Mouse (Mus musculus) embryonic facial prominence, embryonic 12.5 days (tissue): ENCODE measurements around the gene Mon2. TPM values are rescaled to one million over a fixed set of nuclear protein-coding genes. Genes with fewer than 3 reads are reported as not detected.

Source experiments
- ATAC-seq: fragments of 200-750 bp; cut with Nextera tagmentation; 2 replicates; pipeline ENCODE4 v1.8.0; 2017; ENCODE audit not compliant: insufficient number of reproducible peaks, insufficient read depth, low FRiP score, low TSS enrichment
- H3K27ac ChIP-seq: fragments of 300-500 bp; sonication (generic); 2 replicates; pipeline ENCODE4 v1.5.1; 2016; ENCODE audit warnings: mild to moderate bottlenecking
- H3K27me3 ChIP-seq: fragments of 300-500 bp; sonication (generic); 2 replicates; pipeline ENCODE4 v1.6.1; 2016; ENCODE audit warnings: mild to moderate bottlenecking, moderate library complexity
- H3K36me3 ChIP-seq: fragments of 300-500 bp; sonication (generic); 2 replicates; pipeline ENCODE4 v1.6.1; 2016; ENCODE audit warnings: mild to moderate bottlenecking
- H3K4me1 ChIP-seq: fragments of 300-500 bp; sonication (generic); 2 replicates; pipeline ENCODE4 v1.6.1; 2016
- H3K4me2 ChIP-seq: fragments of 300-500 bp; sonication (generic); replicated peaks from 2 replicates; pipeline ENCODE4 v1.6.1; 2016; ENCODE audit warnings: mild to moderate bottlenecking, moderate library complexity
- H3K4me3 ChIP-seq: fragments of 300-500 bp; sonication (generic); 2 replicates; pipeline ENCODE4 v1.5.1; 2016; ENCODE audit warnings: mild to moderate bottlenecking
- H3K9ac ChIP-seq: fragments of 300-500 bp; sonication (generic); 2 replicates; pipeline ENCODE4 v1.6.1; 2016; ENCODE audit warnings: mild to moderate bottlenecking, moderate library complexity
- H3K9me3 ChIP-seq: fragments of 300-500 bp; sonication (generic); 2 replicates; pipeline ENCODE4 v1.6.1; 2016; ENCODE audit warnings: mild to moderate bottlenecking, moderate library complexity
- WGBS: fragments of 180-500 bp; shearing (Covaris S2); methylation state at CpG from one replicate; pipeline ENCODE4 v1.1.7; 2016; 5-methylcytosine and 5-hydroxymethylcytosine counted together
- polyA plus RNA-seq: library from polyadenylated mRNA; unstranded; fragments of >200 nt; fragmentation: Nextera tagmentation; extraction: Ambion mirVana; gene quantifications from 2 replicates; pipeline ENCODE4 v1.2.1, GENCODE M21; 2016

The Mon2 gene
- polyA plus RNA-seq, 1 experiment from 2014 or later: 47.4 TPM

DNA sequence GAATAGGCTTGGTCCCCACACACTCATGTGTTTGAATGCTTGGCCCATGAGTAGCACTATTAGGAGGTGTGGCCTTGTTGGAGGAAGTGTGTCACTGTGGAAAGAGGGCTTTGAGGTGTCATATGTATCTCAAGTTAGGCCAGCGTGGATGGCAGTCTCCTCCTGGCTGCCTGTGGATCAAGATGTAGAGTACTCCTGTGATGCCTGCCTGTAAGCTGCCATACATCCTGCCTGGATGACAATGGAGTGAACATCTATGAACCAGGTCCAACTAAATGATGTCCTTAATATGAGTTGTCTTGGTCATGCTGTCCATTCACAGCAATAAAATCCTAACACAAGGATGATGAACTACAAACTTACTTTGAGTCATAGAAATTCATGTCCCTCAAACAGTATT lies 64.9 kb downstream of the Mon2 start:
- Histone ChIP-seq H3K4me1 (no peaks in the 10 kb centered on the region), H3K4me2 (no peak overlapping the region), H3K27ac (no peak overlapping the region), H3K9ac (no peak overlapping the region), H3K9me3 (no peaks in the 10 kb centered on the region), H3K27me3 (no peaks in the 10 kb centered on the region), H3K36me3 (peaks cover 68% of the 10 kb centered on the region), H3K4me3 (no peak overlapping the region)
- 94% methylated on average over 1 of the region's 1 CpGs for WGBS
- ATAC-seq: no peak

DNA sequence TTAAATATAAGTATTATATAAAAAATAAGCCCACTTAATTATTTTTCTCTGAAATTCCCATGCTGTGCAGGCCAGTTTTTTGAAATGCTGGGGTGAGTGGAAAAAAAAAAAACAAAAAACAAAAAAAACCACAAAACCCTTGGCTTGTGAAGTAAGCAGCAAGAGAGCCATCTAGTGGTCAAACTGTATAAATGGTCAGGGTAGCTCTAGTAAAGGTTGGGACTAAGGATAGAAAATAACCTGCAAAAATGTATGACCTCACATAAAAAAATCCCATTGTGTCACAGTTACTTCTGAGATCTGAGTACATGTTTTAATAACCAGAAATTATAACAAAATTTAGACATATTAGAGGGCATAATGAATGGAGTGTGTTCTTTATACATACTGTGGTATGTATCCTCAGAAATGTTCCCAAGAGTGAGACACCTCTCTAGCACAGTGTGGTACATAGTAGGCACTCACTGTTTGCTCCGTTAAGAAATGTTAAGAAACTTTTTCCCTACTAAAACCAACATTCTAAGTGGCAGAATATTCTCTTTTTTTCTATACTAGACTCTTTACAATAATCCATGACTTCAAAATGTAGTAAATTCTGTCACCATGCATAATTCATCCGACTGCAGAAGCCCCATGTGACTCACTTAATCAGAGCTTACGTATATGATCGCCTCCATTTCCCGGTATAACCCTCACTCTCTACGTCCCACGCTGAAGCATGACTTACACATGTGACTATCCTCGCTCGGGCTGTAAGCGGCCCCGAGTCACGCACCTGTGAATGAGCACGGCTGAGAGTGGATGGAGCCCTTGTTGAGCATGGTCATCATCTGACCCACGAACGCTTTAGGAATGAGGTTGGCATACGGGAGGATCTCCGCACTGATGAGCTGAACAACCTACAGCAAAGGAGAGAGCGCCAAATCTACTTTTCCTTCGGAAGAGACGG lies 70.8 kb downstream of the Mon2 start:
- no peak overlapping the region for H3K9ac ChIP-seq
- H3K4me1 ChIP-seq: 0 out of 2 replicates have a peak, but pooled peaks cover 3% of the 10 kb centered on the region
- no peak overlapping the region for H3K4me2 ChIP-seq
- no peaks in the 10 kb centered on the region for H3K9me3 ChIP-seq
- peaks cover 47% of the 10 kb centered on the region for H3K36me3 ChIP-seq
- ATAC-seq: no peak
- no peaks in the 10 kb centered on the region for H3K27me3 ChIP-seq
- H3K27ac ChIP-seq: no peak overlapping the region
- WGBS: 91% methylated on average over 20 of the region's 20 CpGs
- no peak overlapping the region for H3K4me3 ChIP-seq

- H3K36me3 ChIP-seq: peaks cover 49% of the 10 kb centered on the region
- ATAC-seq: peak; percentile 74; the same call in 1 of the 2 replicates
- H3K27me3 ChIP-seq: no peaks in the 10 kb centered on the region
- H3K9ac ChIP-seq: no peak overlapping the region
- no peak overlapping the region for H3K4me3 ChIP-seq
- WGBS: 80% methylated on average over 15 of the region's 15 CpGs
- no peak overlapping the region for H3K4me2 ChIP-seq
- H3K4me1 ChIP-seq: 0 out of 2 replicates have a peak, but pooled peaks cover 3% of the 10 kb centered on the region
- H3K27ac ChIP-seq: 0 out of 2 replicates have a peak overlapping the region, but pooled peaks have one; percentile 54
- H3K9me3 ChIP-seq: no peaks in the 10 kb centered on the region
Measured at GRCm38 (mm10) chr10:123004475-123005236, 71.6 kb downstream of the Mon2 start.

DNA sequence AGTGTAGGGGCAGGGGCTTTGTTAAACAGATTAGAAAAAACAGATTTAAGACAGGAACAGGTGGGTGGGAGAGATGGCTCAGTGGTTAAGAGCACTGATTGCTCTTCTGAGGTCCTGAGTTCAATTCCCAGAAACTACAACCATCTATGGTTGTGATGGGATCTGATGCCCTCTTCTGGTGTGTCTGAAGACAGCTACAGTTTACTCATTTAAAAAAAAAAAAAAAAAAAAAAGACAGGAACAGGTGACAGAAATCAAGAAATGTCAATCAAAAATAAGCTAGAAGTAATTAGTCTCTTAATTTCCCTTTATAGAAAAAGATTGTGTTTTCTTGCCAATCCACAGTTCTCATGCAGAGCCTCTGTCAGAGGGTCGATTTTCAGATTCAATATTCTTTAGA lies 74.3 kb downstream of the Mon2 start:
- H3K4me2 ChIP-seq: no peak overlapping the region
- H3K9me3 ChIP-seq: no peaks in the 10 kb centered on the region

GRCm38 (mm10) chr10:123001363-123001762 lies 74.9 kb downstream of the Mon2 start:
- H3K4me3 ChIP-seq: no peak overlapping the region
- H3K27me3 ChIP-seq: no peaks in the 10 kb centered on the region
- no peaks in the 10 kb centered on the region for H3K9me3 ChIP-seq
- 0 out of 2 replicates have a peak, but pooled peaks cover 3% of the 10 kb centered on the region for H3K4me1 ChIP-seq
- peaks cover 52% of the 10 kb centered on the region for H3K36me3 ChIP-seq
- no peak overlapping the region; the same call in 1 of the 2 replicates for H3K9ac ChIP-seq
- no peak for ATAC-seq
- 85% methylated on average over 3 of the region's 3 CpGs for WGBS
- H3K4me2 ChIP-seq: no peak overlapping the region
- H3K27ac ChIP-seq: no peak overlapping the region

More for the DNA sequence above, 74.3 kb downstream of the Mon2 start:
- Histone ChIP-seq H3K36me3 (peaks cover 49% of the 10 kb centered on the region), H3K4me1 (0 out of 2 replicates have a peak, but pooled peaks cover 3% of the 10 kb centered on the region), H3K4me3 (no peak overlapping the region), H3K27ac (no peak overlapping the region), H3K27me3 (no peaks in the 10 kb centered on the region), H3K9ac (no peak overlapping the region; the same call in 1 of the 2 replicates)
- 90% methylated on average over 1 of the region's 1 CpGs for WGBS
- no peak for ATAC-seq

DNA sequence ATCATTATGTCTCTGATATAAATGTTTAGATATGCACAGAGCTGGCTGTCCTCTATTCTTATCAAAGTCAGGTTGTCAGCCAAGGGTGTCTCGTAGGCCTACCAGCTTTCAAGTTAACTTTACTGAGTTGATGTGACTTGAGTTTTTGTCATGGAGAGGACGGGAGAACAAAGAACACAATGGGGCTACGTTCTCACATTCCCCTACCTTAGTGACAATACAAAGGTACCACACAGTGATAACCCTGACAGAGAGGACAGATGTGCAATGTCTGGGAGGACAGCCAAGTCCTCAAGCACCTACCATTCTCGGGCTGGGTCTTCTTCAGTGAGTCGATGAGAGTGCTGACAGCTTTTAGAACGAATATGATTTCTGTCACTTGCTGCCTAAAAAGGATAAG lies 76.9 kb downstream of the Mon2 start:
- no peak overlapping the region for H3K4me2 ChIP-seq
- H3K9me3 ChIP-seq: no peaks in the 10 kb centered on the region
- WGBS: 85% methylated on average over 6 of the region's 6 CpGs
- no peaks in the 10 kb centered on the region for H3K4me1 ChIP-seq
- no peaks in the 10 kb centered on the region for H3K27me3 ChIP-seq
- peaks cover 65% of the 10 kb centered on the region for H3K36me3 ChIP-seq
- ATAC-seq: no peak
- no peak overlapping the region for H3K27ac ChIP-seq
- H3K4me3 ChIP-seq: no peak overlapping the region
- H3K9ac ChIP-seq: no peak overlapping the region

GRCm38 (mm10) chr10:122997852-122998251 lies 78.5 kb downstream of the Mon2 start:
- Histone ChIP-seq H3K4me1 (no peaks in the 10 kb centered on the region), H3K36me3 (peaks cover 66% of the 10 kb centered on the region), H3K9ac (no peak overlapping the region), H3K9me3 (no peaks in the 10 kb centered on the region), H3K4me3 (no peak overlapping the region), H3K4me2 (no peak overlapping the region), H3K27ac (no peak overlapping the region), H3K27me3 (no peaks in the 10 kb centered on the region)
- 94% methylated on average over 2 of the region's 2 CpGs for WGBS
- ATAC-seq: no peak

DNA sequence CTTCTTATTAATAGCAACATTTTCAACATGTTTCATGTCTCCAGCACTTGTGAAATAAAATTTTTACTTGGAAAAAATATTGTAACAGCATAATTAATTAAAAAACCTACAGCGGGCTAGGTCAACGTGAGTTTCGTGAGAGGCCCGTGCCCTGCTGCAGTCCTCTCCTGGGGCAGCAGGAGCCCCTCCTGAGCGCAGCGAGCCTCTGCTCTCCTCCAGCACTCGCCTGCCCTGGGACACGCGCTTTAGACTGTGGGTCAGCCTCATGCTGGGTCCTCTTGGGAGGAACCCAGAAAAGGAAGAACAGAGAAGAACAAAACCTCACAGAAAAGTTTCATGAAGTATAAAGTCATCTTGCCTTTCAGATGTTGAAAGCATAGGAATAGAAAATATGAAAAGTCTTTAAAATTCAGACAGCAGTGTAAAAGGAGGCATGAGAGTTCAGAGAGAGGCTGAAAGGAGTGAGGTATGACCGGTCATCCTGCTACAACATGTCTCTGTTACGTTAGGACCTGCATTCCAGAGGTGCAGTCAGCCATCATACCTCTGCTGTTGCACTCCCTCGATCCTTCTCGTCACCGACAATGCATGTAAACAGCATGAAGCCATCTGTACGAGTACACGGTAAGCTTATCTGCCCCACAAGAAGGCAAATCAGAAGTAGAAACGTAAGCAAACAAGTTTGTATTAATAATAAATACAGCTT lies 81.8 kb downstream of the Mon2 start:
- Histone ChIP-seq H3K4me3 (no peak overlapping the region), H3K27me3 (no peaks in the 10 kb centered on the region), H3K36me3 (peaks cover 59% of the 10 kb centered on the region), H3K4me2 (no peak overlapping the region), H3K27ac (no peak overlapping the region), H3K9ac (no peak overlapping the region), H3K9me3 (no peaks in the 10 kb centered on the region), H3K4me1 (no peaks in the 10 kb centered on the region)
- no peak for ATAC-seq
- WGBS: 66% methylated on average over 17 of the region's 17 CpGs

GRCm38 (mm10) chr10:122991648-122992047 lies 84.7 kb downstream of the Mon2 start:
- 90% methylated on average over 9 of the region's 9 CpGs for WGBS
- no peak for ATAC-seq
- Histone ChIP-seq H3K36me3 (peaks cover 40% of the 10 kb centered on the region), H3K4me2 (no peak overlapping the region), H3K9ac (no peak overlapping the region), H3K4me3 (no peak overlapping the region), H3K27ac (no peak overlapping the region), H3K4me1 (peaks cover 12% of the 10 kb centered on the region; the same call in 1 of the 2 replicates), H3K27me3 (no peaks in the 10 kb centered on the region), H3K9me3 (no peaks in the 10 kb centered on the region)

DNA sequence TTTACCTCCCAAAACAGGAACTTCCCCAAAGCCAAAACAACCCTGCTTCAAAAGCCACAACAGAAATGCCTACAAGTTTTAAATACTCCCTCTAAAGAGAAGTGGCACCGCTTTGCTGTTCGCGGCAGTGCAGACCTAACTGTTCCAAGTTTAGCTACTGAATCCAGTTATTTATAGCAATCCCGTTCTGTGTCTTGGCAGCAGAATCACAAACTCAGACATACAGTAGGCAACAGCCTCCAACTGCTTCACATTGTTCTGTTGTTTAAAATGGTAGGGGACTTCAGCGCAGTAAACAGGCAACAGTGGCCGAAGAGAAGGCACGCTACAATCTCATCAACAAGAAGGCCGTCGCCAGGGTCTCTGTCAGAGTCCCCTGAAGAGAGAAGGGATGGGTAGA lies 85.3 kb downstream of the Mon2 start:
- ATAC-seq: no peak
- no peak overlapping the region for H3K4me2 ChIP-seq
- peaks cover 12% of the 10 kb centered on the region; the same call in 1 of the 2 replicates for H3K4me1 ChIP-seq

DNA sequence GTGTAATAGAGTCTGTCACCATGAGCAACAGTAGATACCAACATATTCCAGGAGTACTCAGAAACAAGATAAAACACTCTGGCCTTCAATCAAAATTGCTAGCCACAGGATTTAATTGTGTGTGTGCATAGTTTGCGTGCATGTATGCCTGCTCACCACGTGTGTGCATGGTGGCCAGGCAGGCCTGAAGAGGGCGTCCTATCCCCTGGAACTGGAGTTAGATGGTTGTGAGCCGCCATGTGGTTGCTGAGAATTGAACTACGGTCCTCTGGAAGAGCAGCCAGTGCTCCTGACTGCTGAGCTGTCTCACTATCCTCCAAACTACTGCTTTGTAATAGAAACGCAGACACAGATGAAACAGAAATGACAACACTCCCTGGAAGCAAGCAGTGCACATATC lies 85.7 kb downstream of the Mon2 start:
- 94% methylated on average over 6 of the region's 6 CpGs for WGBS
- ATAC-seq: no peak

More for the DNA sequence above, 85.3 kb downstream of the Mon2 start:
- no peak overlapping the region for H3K27ac ChIP-seq
- no peaks in the 10 kb centered on the region for H3K9me3 ChIP-seq
- H3K4me3 ChIP-seq: no peak overlapping the region
- H3K9ac ChIP-seq: no peak overlapping the region
- peaks cover 34% of the 10 kb centered on the region for H3K36me3 ChIP-seq
- 96% methylated on average over 9 of the region's 9 CpGs for WGBS
- no peaks in the 10 kb centered on the region for H3K27me3 ChIP-seq

More for the DNA sequence above, 85.7 kb downstream of the Mon2 start:
- H3K27ac ChIP-seq: peak overlapping the region; percentile 47; the same call in 1 of the 2 replicates
- H3K27me3 ChIP-seq: no peaks in the 10 kb centered on the region
- H3K4me2 ChIP-seq: no peak overlapping the region
- no peak overlapping the region for H3K4me3 ChIP-seq
- H3K36me3 ChIP-seq: peaks cover 31% of the 10 kb centered on the region
- peaks cover 12% of the 10 kb centered on the region; the same call in 1 of the 2 replicates for H3K4me1 ChIP-seq
- H3K9ac ChIP-seq: no peak overlapping the region
- H3K9me3 ChIP-seq: no peaks in the 10 kb centered on the region
